Mouse (Mus musculus): Measurements from ENCODE around the gene Pate2. TPM values are rescaled to one million over a fixed set of nuclear protein-coding genes. Genes with fewer than 3 reads are reported as not detected.
"Not testable (repeated sequence)": the region's sequence is repeated elsewhere in the genome, so short reads cannot be mapped to it uniquely, and the experiment has no call there.

Gene Pate2
- polyA plus RNA-seq, 1 experiment from 2014 or later = 0.78 TPM

DNA sequence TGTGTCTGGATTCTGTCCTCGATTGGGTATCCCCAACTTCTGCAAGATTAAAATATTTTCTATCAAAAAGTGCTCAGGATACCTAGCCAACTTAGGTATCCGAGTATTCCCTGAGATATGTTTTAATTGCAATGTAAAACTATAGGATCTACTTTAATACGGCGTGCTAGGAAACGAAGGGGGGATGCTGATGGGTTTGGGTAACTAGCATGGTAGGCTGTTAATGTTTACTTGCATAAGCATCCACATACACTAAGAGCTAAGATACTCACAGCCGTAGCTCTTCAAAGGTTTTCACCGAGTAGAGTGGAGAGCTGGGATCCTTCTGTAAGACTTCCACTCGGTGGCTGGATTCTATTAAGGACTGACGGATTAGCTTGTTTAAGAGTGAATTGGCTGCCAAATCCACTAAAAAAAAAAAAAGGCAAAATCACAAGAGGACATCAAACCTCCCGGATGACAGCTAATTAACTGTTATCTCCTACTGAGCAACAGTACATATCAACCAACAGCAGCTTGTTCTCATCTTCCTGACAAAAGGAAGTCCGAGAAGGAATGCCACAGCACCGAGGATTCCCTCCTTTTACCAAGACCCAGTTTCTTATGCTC is 13.5 kb upstream of the Pate2 start:
- DNase-seq (ENCODE audit: low spot score) = no peak

DNA sequence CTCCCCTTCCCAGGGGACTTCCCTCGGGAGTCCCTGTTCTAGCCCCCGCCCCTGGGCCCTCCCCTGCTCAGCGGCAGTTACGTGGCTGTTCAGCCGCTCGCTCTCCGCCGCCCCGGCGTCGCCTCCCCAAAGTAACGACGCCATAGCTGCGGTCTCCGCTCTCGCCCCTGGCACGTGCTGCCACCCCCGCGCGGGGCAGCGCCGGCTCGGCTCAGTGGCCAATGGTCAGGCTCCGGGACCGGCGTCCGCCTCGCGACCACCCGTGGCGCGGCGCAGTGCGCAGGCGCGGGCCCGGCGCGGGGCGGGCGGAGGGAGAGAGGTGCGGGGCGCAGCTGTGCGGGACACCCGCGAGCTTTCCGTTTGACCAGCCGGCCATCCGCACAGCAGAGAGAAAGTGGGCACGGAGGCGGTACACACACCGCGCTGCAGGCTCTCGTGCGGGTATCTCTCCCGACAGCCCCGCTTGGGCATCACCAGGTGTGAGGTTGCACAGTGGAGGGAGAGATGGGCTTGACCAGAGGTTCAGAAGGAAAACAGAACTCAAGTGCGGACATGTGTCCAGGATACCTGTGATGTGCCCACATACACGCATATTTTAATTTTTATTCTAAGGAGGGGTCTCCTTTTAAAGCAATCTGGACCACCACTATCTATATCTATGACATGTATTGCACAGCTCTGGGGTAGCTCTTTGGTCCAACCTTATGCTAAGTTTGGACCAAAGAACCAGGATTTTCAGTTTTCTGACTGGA is 11.7 kb upstream of the Pate2 start, which contains the start of the genes Ddx25 and Pus3:
TSS of gene Ddx25 (minus strand) at position 272 of the 752 bp plus-strand sequence.
TSS of gene Pus3 (plus strand) at position 339 of the 752 bp plus-strand sequence.
- DNase-seq (ENCODE audit: low spot score) = peak; percentile 28

- peak; percentile 93 for DNase-seq (ENCODE audit: low spot score)
These were observed 10.8 kb upstream of the Pate2 start for GRCm38 (mm10) chr9:35559009-35559890.

GRCm38 (mm10) chr9:35561076-35561475 is 9.0 kb upstream of the Pate2 start:
- no peak for DNase-seq (ENCODE audit: low spot score)

- no peak for DNase-seq (ENCODE audit: low spot score)
These were observed 8.5 kb upstream of the Pate2 start for GRCm38 (mm10) chr9:35561583-35561982.

DNA sequence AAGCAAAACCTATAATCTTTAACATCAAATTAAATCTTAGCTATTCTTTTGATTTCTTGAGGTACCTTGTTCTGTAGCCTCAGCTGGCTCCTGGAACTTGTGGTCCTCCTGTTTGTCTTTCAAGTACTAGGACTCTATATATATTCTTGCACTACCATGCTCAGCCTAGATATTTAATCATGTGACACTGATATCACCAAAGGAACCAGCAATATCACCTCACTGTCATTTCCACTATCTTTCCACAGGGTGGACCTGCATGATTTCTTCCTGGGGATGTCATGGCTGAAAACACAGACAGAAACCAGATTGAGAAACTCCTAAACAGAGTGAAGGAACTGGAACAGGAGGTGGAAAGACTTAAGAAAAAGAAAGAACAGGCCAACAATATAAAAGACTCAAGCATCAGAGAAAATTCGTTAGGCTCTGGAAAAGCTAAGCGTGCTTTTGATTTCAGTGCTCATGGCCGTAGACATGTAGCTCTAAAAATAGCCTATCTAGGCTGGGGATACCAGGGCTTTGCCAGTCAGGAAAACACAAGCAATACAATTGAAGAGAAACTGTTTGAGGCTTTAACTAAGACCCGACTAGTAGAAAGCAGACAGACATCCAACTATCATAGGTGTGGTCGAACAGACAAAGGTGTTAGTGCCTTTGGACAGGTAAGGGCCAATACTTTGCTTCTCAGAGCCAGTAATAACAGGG is 5.4 kb upstream of the Pate2 start:
- DNase-seq (ENCODE audit: low spot score) = no peak

DNA sequence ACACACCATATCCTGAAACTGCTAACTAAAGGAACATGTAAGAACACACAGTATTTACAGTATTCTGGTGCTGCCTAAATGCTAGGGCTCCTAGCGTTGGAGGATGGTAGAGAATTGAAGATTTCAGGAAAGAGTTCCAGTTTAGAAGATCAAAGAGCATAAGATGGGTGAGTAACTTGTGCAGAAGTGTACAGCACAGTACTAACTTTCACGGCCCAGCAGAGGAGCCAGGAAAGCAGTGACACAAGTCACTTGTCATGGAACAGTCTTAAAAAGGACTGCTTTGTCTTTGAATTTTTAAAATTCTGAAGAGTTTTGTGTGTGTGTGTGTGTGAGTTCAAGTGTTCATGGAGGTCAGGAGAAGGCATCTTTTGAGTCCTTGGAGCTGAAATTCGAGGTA is 2.1 kb upstream of the Pate2 start:
- DNase-seq (ENCODE audit: low spot score) = no peak

GRCm38 (mm10) chr9:35570663-35571062 is 579 bp downstream of the Pate2 start:
- no peak for DNase-seq (ENCODE audit: low spot score)

GRCm38 (mm10) chr9:35574416-35574815 is 4.3 kb downstream of the Pate2 start:
- no peak for DNase-seq (ENCODE audit: low spot score)

DNA sequence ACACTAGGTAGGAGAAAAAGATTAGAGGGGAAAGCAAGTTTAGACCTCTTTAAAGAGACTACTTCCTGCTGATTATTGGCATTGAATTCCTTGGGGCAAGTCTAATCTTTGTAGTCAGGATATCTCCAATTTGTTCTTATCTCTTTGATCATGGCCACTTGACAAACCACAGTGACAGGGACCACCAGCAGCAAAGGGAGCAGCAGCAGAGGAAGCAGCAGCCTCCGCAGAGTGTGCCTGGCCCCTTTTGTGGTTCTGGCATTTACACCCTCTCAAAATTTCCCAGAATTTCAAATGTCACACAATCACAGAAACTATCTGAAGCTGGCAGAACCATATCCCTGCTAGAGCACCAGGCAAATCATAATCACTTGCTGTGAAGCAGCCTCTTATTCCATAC is 17.6 kb downstream of the Pate2 start:
- DNase-seq (ENCODE audit: low spot score) = no peak

DNA sequence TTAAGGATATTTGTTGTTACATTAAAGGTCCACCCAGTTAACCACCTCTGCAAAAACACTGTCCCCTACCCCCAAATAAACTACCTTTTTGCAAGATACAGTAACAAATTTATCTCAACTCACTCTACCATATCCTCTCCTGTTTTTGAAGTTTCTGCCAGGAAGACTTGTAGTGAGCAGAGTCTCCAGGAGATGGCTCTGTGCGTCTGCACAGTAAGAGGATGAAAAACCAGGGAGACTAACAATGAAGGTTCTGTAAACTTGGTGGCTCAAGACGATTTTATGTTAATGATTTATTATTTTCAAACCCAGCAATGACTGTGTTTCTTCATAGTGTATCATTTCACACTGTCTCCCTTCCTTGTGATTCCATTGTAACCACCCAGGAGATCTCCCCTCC is 22.8 kb downstream of the Pate2 start:
- DNase-seq (ENCODE audit: low spot score) = peak; percentile 31

GRCm38 (mm10) chr9:35607647-35608405 is 37.7 kb downstream of the Pate2 start:
- DNase-seq (ENCODE audit: low spot score) = no peak

DNA sequence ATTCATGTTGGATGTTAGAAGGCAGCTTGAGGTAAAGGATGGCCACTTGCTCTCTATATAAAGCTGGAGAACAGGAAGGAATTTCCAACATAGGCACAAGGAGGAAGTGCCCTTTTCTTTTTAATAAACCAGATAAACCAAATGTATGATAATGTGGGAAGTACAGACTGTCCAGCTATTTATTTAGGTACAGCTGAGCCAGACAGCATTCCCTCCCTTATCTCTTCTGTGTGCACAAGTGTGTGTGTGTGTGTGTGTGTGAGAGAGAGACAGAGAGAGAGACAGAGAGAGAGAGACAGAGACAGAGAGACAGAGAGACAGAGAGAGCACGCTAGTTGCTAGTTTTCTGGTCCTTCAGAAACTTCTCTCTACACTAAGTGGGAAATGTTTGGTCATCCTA is 41.8 kb downstream of the Pate2 start, which contains the start of gene Pate4:
TSS of gene Pate4 (minus strand) at position 101 of the 400 bp plus-strand sequence.
- DNase-seq (ENCODE audit: low spot score) = no peak

DNA sequence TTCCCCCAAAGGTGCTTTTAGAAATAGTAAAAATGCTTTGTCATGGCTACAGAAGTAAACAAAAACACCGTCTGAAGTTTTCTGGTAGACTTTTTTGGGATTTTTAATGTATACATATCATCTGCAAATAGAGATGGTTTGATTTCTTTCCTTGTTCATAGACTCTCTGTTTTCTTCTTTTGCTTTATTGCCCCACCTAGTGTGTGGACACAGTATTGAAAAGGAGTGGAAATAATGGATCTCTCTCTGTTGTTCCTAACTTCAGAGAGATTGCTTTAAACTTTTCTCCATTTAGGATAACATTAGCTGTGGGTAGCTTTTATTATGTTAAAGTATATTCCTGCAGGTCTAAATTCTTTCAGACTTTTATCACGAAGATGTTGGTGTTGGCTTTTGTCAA is 43.9 kb downstream of the Pate2 start:
- DNase-seq (ENCODE audit: low spot score) = no peak

GRCm38 (mm10) chr9:35616784-35617183 is 46.7 kb downstream of the Pate2 start:
- not testable (repeated sequence) for DNase-seq (ENCODE audit: low spot score)

- DNase-seq (ENCODE audit: low spot score) = no peak
These were observed 62.9 kb downstream of the Pate2 start for GRCm38 (mm10) chr9:35632981-35633380.

GRCm38 (mm10) chr9:35648102-35648501 is 78.0 kb downstream of the Pate2 start, which contains the start of gene Pate3:
Gene Pate3, minus strand, starts transcription at chr9:35648202.
- DNase-seq (ENCODE audit: low spot score) = no peak

GRCm38 (mm10) chr9:35673557-35673956 is 103.5 kb downstream of the Pate2 start:
- DNase-seq (ENCODE audit: low spot score) = no peak

GRCm38 (mm10) chr9:35687013-35687412 is 116.9 kb downstream of the Pate2 start, which contains the start of gene Pate1:
Gene Pate1, minus strand, starts transcription at chr9:35687390.
- no peak for DNase-seq (ENCODE audit: low spot score)

- no peak for DNase-seq (ENCODE audit: low spot score)
These were observed 121.8 kb downstream of the Pate2 start for GRCm38 (mm10) chr9:35691924-35692323.

Data from thymus, postnatal 0 days (tissue).